Comparison of ENCODE assay signal across 10 mouse cellular contexts in the genomic region with DNA sequence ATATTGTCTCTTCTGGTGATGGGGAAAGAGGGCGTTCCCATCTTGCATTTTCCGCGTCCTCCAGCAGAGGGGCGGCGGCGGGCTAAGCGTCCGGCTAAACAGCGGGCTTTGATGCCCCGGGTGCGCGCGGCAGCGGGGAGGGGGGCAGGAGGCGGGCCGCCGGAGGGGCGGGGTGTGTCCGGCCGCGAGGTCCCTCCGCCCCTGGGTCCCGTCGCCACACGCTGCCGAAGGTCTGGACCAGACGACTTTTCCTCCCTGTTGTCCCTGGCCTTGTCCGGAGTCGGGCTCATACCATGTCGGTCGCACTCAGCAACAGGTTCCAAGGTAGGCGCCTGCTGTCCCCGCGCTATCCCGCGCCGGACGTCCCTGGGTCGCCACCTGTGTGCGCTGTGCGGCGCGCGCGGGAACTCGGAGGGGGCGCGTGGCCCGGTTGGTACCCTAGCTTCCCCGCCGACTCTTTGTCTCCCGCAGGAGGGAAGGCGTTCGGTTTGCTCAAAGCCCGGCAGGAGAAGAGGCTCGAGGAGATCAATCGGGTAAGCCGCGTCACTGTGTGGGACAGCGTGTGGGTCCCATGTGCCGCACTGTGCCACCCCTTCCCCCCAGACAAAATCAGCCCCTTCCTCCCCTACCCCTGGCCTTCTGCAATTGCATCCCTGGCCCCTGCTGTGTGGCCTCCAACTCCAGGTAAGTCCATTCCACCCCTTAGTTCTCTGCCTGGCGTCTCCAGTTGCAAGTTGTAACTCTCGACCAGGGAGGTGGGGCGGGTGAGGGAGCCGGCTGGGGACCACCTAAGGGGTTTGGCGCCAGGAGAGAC. TPM values are rescaled to one million over a fixed set of nuclear protein-coding genes. Genes with fewer than 3 reads are reported as not detected.
DNase-seq lines count a peak whose midpoint lies in the region; ATAC-seq and TF ChIP-seq lines count a peak whose summit lies in the region.
"Had no signal": no experiment of that assay in that cellular context is flagged by ENCODE, and none has a peak within 500 bp of the region (broad histone marks: within the 10 kb centered on the region; RNA-seq: fewer than 3 reads in every experiment).

Gene Aif1l (plus strand): TSS at position 82 of the 814 bp plus-strand sequence.

- H3K36me3 ChIP-seq in hindbrain, postnatal 0 days (ENCODE audit: insufficient read depth, low read length): no peaks in the 10 kb centered on the region
- no peaks in the 10 kb centered on the region for H3K36me3 ChIP-seq in liver, embryonic 12.5 days
- H3K36me3 ChIP-seq: G1E had no signal

- no peak within 1 kb of the TSS for H3K27ac ChIP-seq in bone marrow macrophage, adult 2 months (ENCODE audit: insufficient read depth, low read depth, low read length)
- no peak within 1 kb of the TSS for H3K27ac ChIP-seq in hindbrain, postnatal 0 days
- no peak within 1 kb of the TSS for H3K27ac ChIP-seq in liver, embryonic 12.5 days
- H3K27ac ChIP-seq: macrophage had no signal

- peak; percentile 81 for ATAC-seq in hindbrain, postnatal 0 days
- ATAC-seq in liver, embryonic 12.5 days: 0 out of 2 replicates have a peak, but pooled peaks have one; percentile 37
- 0 out of 2 replicates have a peak, but pooled peaks have one; percentile 34 for ATAC-seq in monocyte, adult 5-6 weeks (replicated peaks; ENCODE audit: insufficient number of reproducible peaks, low FRiP score, low TSS enrichment, poor library complexity, severe bottlenecking)

- under 1% methylated on average over 66 of the region's 66 CpGs for WGBS in hindbrain, postnatal 0 days
- WGBS in liver, embryonic 12.5 days (ENCODE audit: insufficient replicate concordance): under 1% methylated on average over 63 of the region's 66 CpGs

- peak within 1 kb of the TSS; percentile 64 for H3K9ac ChIP-seq in hindbrain, postnatal 0 days (replicated peaks; ENCODE audit: low read length)
- H3K9ac ChIP-seq in liver, embryonic 12.5 days: no peak within 1 kb of the TSS

- TF ChIP-seq POLR2A in bone marrow macrophage, adult 2 months (IDR thresholded peaks at IDR 0.05; ENCODE audit: borderline replicate concordance, low read depth, low read length): no peak

- no peaks in the 10 kb centered on the region for H3K27me3 ChIP-seq in hindbrain, postnatal 0 days (ENCODE audit: insufficient read depth, low read length)
- H3K27me3 ChIP-seq in liver, embryonic 12.5 days (replicated peaks): peaks cover 72% of the 10 kb centered on the region

- H3K4me3 ChIP-seq in bone marrow macrophage, adult 2 months (ENCODE audit: insufficient read depth, low read length): peak within 1 kb of the TSS; percentile 48
- H3K4me3 ChIP-seq in hindbrain, postnatal 0 days (ENCODE audit: low read length): peak within 1 kb of the TSS; percentile 74
- H3K4me3 ChIP-seq in liver, embryonic 12.5 days: peak within 1 kb of the TSS; percentile 56

- TF ChIP-seq CTCF in bone marrow macrophage, adult 2 months (IDR thresholded peaks at IDR 0.05; ENCODE audit: low read depth, low read length): no peak
- peak; percentile 62 for TF ChIP-seq CTCF in hindbrain, postnatal 0 days (IDR thresholded peaks at IDR 0.05; ENCODE audit: low read depth)

- no peaks in the 10 kb centered on the region for H3K9me3 ChIP-seq in hindbrain, postnatal 0 days (ENCODE audit: low read length)
- no peaks in the 10 kb centered on the region for H3K9me3 ChIP-seq in liver, embryonic 12.5 days (replicated peaks)
- H3K9me3 ChIP-seq: G1E had no signal

- H3K4me2 ChIP-seq in hindbrain, postnatal 0 days (ENCODE audit: low read depth, low read length): peak within 1 kb of the TSS; percentile 98
- peak within 1 kb of the TSS; percentile 74 for H3K4me2 ChIP-seq in liver, embryonic 12.5 days

- H3K4me1 ChIP-seq in bone marrow macrophage, adult 2 months (ENCODE audit: control insufficient read depth, insufficient read depth, low read length): no peaks in the 10 kb centered on the region
- H3K4me1 ChIP-seq in hindbrain, postnatal 0 days (ENCODE audit: insufficient read depth, low read length): peaks cover 16% of the 10 kb centered on the region
- peaks cover 8% of the 10 kb centered on the region for H3K4me1 ChIP-seq in liver, embryonic 12.5 days

- peak; percentile 33 to 49 for DNase-seq in cerebellum, postnatal 14 days
- no peak for DNase-seq in cerebellum, adult 9-11 months
- DNase-seq in gastrocnemius, postnatal 10 days: peak; percentile 77
- peak; percentile 76 for DNase-seq in hindbrain, postnatal 0 days (ENCODE audit: low spot score)
- peak; percentile 84 for DNase-seq in testis, postnatal 10 days (ENCODE audit: low spot score)

RNA-seq across cellular contexts. Expression of gene Aif1l, which starts in this region (rescaled TPM):
- polyA plus RNA-seq in bone marrow macrophage, adult 2 months (2012; ENCODE audit: insufficient read depth, insufficient read length, missing spikeins): not detected in 2 replicates
- 10 to 100 TPM; 25.0 to 25.5 TPM for total RNA-seq in gastrocnemius, postnatal 10 days (2021)
- 13.2 and 15.5 TPM in 2 replicates for total RNA-seq in hindbrain, postnatal 0 days (2014; rRNA removed)
- 16.2 and 18.2 TPM in 2 replicates for polyA plus RNA-seq in hindbrain, postnatal 0 days (2015; fragmentation: Nextera tagmentation; extraction: Ambion mirVana)
- polyA plus RNA-seq in liver, embryonic 12.5 days (2016; fragmentation: Nextera tagmentation; extraction: Ambion mirVana): 5.1 and 5.2 TPM in 2 replicates
- not detected in 3 replicates for total RNA-seq in monocyte, adult 5-6 weeks (2017)
- polyA plus RNA-seq: G1E, macrophage had no signal

Comparison
In these comparisons a context has a peak if more than half of its experiments do, and no peak if none do; other contexts are left out.
1. RNA of gene Aif1l (total RNA-seq): 25.0 to 25.5 TPM in gastrocnemius, postnatal 10 days and 13.2 to 15.5 TPM in hindbrain, postnatal 0 days; not detected in monocyte, adult 5-6 weeks; every median in the first group is over 10 times any median in the second.
2. Peak in ATAC-seq in monocyte, adult 5-6 weeks; RNA of the gene not detected or under 1 TPM.
3. Peak in every context shown above with its lines, with median percentiles within 50 percentile points of each other: H3K4me3 ChIP-seq and ATAC-seq.